15 mouse cellular contexts compared by ENCODE assay signal in the genomic region with DNA sequence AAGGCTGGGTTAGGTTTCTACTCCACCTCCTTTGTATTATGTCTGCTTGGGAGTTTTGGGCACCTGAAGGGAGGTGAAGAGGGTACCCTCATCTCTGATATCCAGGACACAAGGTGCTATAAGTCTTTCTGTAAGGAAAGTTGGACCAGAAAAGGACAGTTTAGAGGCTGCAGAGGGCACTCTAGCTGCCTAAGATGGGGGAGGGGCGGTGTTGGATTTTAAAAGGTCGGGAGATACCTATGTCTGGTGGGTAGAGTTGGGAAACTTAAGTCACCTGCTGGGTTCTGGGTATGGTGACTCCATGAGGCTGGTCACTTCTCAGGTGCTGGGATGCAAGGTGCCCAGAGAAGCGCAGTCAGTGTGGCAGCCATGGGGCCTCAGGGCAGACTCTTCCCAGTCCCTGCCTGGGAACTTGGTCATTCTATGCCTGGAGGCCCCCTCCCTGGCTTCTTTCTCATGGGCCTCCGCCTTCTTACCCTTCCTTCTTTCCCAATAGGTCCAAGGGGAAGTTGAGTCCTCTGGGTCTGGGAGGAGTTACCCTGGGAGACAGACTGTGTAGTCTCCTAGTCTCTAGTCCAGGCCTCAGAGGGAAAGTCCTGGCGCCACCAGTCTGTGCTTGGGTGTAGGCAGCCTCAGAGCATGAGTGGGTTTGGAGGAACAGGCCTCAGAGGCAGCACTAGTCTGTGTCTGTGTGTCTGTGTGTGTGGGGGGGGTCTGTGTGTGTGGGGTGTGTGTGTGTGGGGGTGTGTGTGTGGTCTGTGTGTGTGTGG. TPM values are rescaled to one million over a fixed set of nuclear protein-coding genes. Genes with fewer than 3 reads are reported as not detected.
DNase-seq lines count a peak whose midpoint lies in the region; ATAC-seq and TF ChIP-seq lines count a peak whose summit lies in the region.
"Had no signal": no experiment of that assay in that cellular context is flagged by ENCODE, and none has a peak within 500 bp of the region (broad histone marks: within the 10 kb centered on the region; RNA-seq: fewer than 3 reads in every experiment).

No protein-coding gene starts in this region.

- H3K27ac ChIP-seq in gastrocnemius, adult 2 months, result no peak overlapping the region
- H3K27ac ChIP-seq in liver, embryonic 12.5 days, result no peak overlapping the region
- H3K27ac ChIP-seq in midbrain, embryonic 11.5 days (ENCODE audit: low read depth, low read length), result no peak overlapping the region
- H3K27ac ChIP-seq: forebrain, embryonic 10.5 days; limb, embryonic 13.5 days; neural tube, embryonic 12.5 days had no signal

- H3K9me3 ChIP-seq in liver, embryonic 12.5 days (replicated peaks), result no peaks in the 10 kb centered on the region
- H3K9me3 ChIP-seq in midbrain, embryonic 11.5 days (ENCODE audit: control insufficient read depth, low read length), result no peaks in the 10 kb centered on the region
- H3K9me3 ChIP-seq: forebrain, embryonic 10.5 days; limb, embryonic 13.5 days; neural tube, embryonic 12.5 days had no signal

- peak; percentile 10 for DNase-seq in gastrocnemius, adult 2 months
- DNase-seq in gastrocnemius, adult 8-10 months (ENCODE audit: low spot score in 2 of 2), result no peak
- peak; percentile 59 for DNase-seq in A20 (ENCODE audit: low read depth, low spot score)
- DNase-seq in c-Kit-positive CD71-positive TER-119-positive erythroid progenitor cells, embryonic 14.5 days (ENCODE audit: low spot score), result no peak
- DNase-seq in midbrain, embryonic 11.5 days (ENCODE audit: low spot score, missing footprints), result no peak
- DNase-seq: cerebellum, adult 9-11 months; heart, adult 18-20 months; kidney, postnatal 25 days had no signal

- peak overlapping the region; percentile 51 for H3K4me2 ChIP-seq in liver, embryonic 12.5 days
- H3K4me2 ChIP-seq in midbrain, embryonic 11.5 days, result no peak overlapping the region
- H3K4me2 ChIP-seq: limb, embryonic 13.5 days; neural tube, embryonic 12.5 days had no signal

- no peak overlapping the region; the same call in 1 of the 2 replicates for H3K9ac ChIP-seq in liver, embryonic 12.5 days
- H3K9ac ChIP-seq in midbrain, embryonic 11.5 days (ENCODE audit: low read length), result no peak overlapping the region
- H3K9ac ChIP-seq: limb, embryonic 13.5 days; neural tube, embryonic 12.5 days had no signal

- intact Hi-C loops in gastrocnemius, adult 2 months (cut with DNase I), result no loop called here

- no peaks in the 10 kb centered on the region for H3K27me3 ChIP-seq in liver, embryonic 12.5 days (replicated peaks)
- H3K27me3 ChIP-seq in midbrain, embryonic 11.5 days (ENCODE audit: control insufficient read depth, insufficient read depth, low read length), result no peaks in the 10 kb centered on the region
- H3K27me3 ChIP-seq: limb, embryonic 13.5 days; neural tube, embryonic 12.5 days had no signal

- no peak overlapping the region for H3K4me3 ChIP-seq in gastrocnemius, adult 2 months
- H3K4me3 ChIP-seq in liver, embryonic 12.5 days, result peak overlapping the region; percentile 32
- H3K4me3 ChIP-seq in midbrain, embryonic 11.5 days (ENCODE audit: low read depth, low read length), result no peak overlapping the region
- H3K4me3 ChIP-seq: forebrain, embryonic 10.5 days; limb, embryonic 13.5 days; neural tube, embryonic 12.5 days had no signal

- no peak for TF ChIP-seq CTCF in gastrocnemius, adult 2 months (IDR thresholded peaks at IDR 0.05)

- no peak for ATAC-seq in liver, embryonic 12.5 days
- ATAC-seq in monocyte, adult 5-6 weeks (replicated peaks; ENCODE audit: insufficient number of reproducible peaks, low FRiP score, low TSS enrichment, poor library complexity, severe bottlenecking), result peak; percentile 49
- ATAC-seq in cerebellum, adult (ENCODE audit: insufficient number of reproducible peaks, low FRiP score, low TSS enrichment), result no peak
- no peak for ATAC-seq in midbrain, embryonic 11.5 days (ENCODE audit: low FRiP score)
- ATAC-seq: intestine, postnatal 0 days had no signal

- peaks cover 19% of the 10 kb centered on the region for H3K4me1 ChIP-seq in liver, embryonic 12.5 days
- no peaks in the 10 kb centered on the region for H3K4me1 ChIP-seq in midbrain, embryonic 11.5 days (ENCODE audit: control insufficient read depth, insufficient read depth, low read length)
- H3K4me1 ChIP-seq: forebrain, embryonic 10.5 days; limb, embryonic 13.5 days; neural tube, embryonic 12.5 days had no signal

- 44% methylated on average over 5 of the region's 5 CpGs for WGBS in liver, embryonic 12.5 days (ENCODE audit: insufficient replicate concordance)
- WGBS in midbrain, embryonic 11.5 days, result 85% methylated on average over 5 of the region's 5 CpGs

- H3K36me3 ChIP-seq in liver, embryonic 12.5 days, result no peaks in the 10 kb centered on the region
- H3K36me3 ChIP-seq in midbrain, embryonic 11.5 days (ENCODE audit: control insufficient read depth, insufficient read depth, low read length), result no peaks in the 10 kb centered on the region
- H3K36me3 ChIP-seq: forebrain, embryonic 10.5 days; limb, embryonic 13.5 days; neural tube, embryonic 12.5 days had no signal

RNA-seq across cellular contexts. Expression of a gene that starts 0.9 kb away (rescaled TPM):
- total RNA-seq in gastrocnemius, adult 2 months (2021), result under 1 TPM; 0.15 to 0.25 TPM
- total RNA-seq in gastrocnemius, adult 8-10 months (2022), result under 1 TPM; 0.07 to 0.25 (median 0.17) TPM
- 6.0 and 6.3 TPM in 2 replicates for polyA plus RNA-seq in liver, embryonic 12.5 days (2016; fragmentation: Nextera tagmentation; extraction: Ambion mirVana)
- total RNA-seq in monocyte, adult 5-6 weeks (2017), result 218 to 515 TPM (median 322 TPM) in 3 replicates
- polyA plus RNA-seq in midbrain, embryonic 11.5 days (2014; fragmentation: Nextera tagmentation; extraction: Ambion mirVana), result 0.63 and 0.69 TPM in 2 replicates

RNA-seq across cellular contexts. Expression of a gene that starts 23.1 kb away (rescaled TPM):
- total RNA-seq in gastrocnemius, adult 2 months (2021), result 10 to 100 TPM; 30.1 to 36.3 TPM
- 10 to 100 TPM; 38.1 to 45.4 (median 41.6) TPM for total RNA-seq in gastrocnemius, adult 8-10 months (2022)
- 170 and 172 TPM in 2 replicates for polyA plus RNA-seq in liver, embryonic 12.5 days (2016; fragmentation: Nextera tagmentation; extraction: Ambion mirVana)
- total RNA-seq in monocyte, adult 5-6 weeks (2017), result 139 to 200 TPM (median 191 TPM) in 3 replicates
- 79.0 and 84.5 TPM in 2 replicates for polyA plus RNA-seq in midbrain, embryonic 11.5 days (2014; fragmentation: Nextera tagmentation; extraction: Ambion mirVana)

RNA-seq across cellular contexts. Expression of a gene that starts 36.5 kb away (rescaled TPM):
- total RNA-seq in gastrocnemius, adult 2 months (2021), result 10 to 100 TPM; 25.1 to 35.4 TPM
- 10 to 100 TPM; 31.3 to 38.3 (median 33.9) TPM for total RNA-seq in gastrocnemius, adult 8-10 months (2022)
- polyA plus RNA-seq in liver, embryonic 12.5 days (2016; fragmentation: Nextera tagmentation; extraction: Ambion mirVana), result 163 and 167 TPM in 2 replicates
- total RNA-seq in monocyte, adult 5-6 weeks (2017), result 9.6 to 13.3 TPM (median 9.9 TPM) in 3 replicates
- polyA plus RNA-seq in midbrain, embryonic 11.5 days (2014; fragmentation: Nextera tagmentation; extraction: Ambion mirVana), result 235 and 254 TPM in 2 replicates

RNA-seq across cellular contexts. Expression of a gene that starts 48.4 kb away (rescaled TPM):
- 10 to 100 TPM; 35.2 to 38.9 TPM for total RNA-seq in gastrocnemius, adult 2 months (2021)
- total RNA-seq in gastrocnemius, adult 8-10 months (2022), result 10 to 100 TPM; 39.1 to 55.1 (median 41.1) TPM
- polyA plus RNA-seq in liver, embryonic 12.5 days (2016; fragmentation: Nextera tagmentation; extraction: Ambion mirVana), result 4.8 and 5.2 TPM in 2 replicates
- 1.8 to 3.4 TPM (median 2.9 TPM) in 3 replicates for total RNA-seq in monocyte, adult 5-6 weeks (2017)
- polyA plus RNA-seq in midbrain, embryonic 11.5 days (2014; fragmentation: Nextera tagmentation; extraction: Ambion mirVana), result 5.8 and 7.5 TPM in 2 replicates

RNA-seq across cellular contexts. Expression of a gene that starts 52.9 kb away (rescaled TPM):
- 10 to 100 TPM; 17.6 to 17.7 TPM for total RNA-seq in gastrocnemius, adult 2 months (2021)
- total RNA-seq in gastrocnemius, adult 8-10 months (2022), result 10 to 100 TPM; 13.7 to 21.0 (median 18.3) TPM
- 30.0 and 31.6 TPM in 2 replicates for polyA plus RNA-seq in liver, embryonic 12.5 days (2016; fragmentation: Nextera tagmentation; extraction: Ambion mirVana)
- 0.57 to 3.9 TPM (median 2.9 TPM) in 3 replicates for total RNA-seq in monocyte, adult 5-6 weeks (2017)
- polyA plus RNA-seq in midbrain, embryonic 11.5 days (2014; fragmentation: Nextera tagmentation; extraction: Ambion mirVana), result 49.3 and 54.0 TPM in 2 replicates

Comparison
In these comparisons a context has a peak if more than half of its experiments do, and no peak if none do; other contexts are left out.
1. DNase-seq: peak in gastrocnemius, adult 2 months (single experiment) and A20 (single experiment); none in gastrocnemius, adult 8-10 months (0 of 2), c-Kit-positive CD71-positive TER-119-positive erythroid progenitor cells, embryonic 14.5 days (single experiment) and midbrain, embryonic 11.5 days (single experiment).
2. RNA of a gene that starts 0.9 kb away (total RNA-seq): 218 to 515 TPM in monocyte, adult 5-6 weeks; 0.15 to 0.25 TPM in gastrocnemius, adult 2 months and 0.07 to 0.25 TPM in gastrocnemius, adult 8-10 months; every median in the first group is over 100 times any median in the second.